Mouse (Mus musculus): ENCODE measurements around the gene Nrp1. TPM values are rescaled to one million over a fixed set of nuclear protein-coding genes. Genes with fewer than 3 reads are reported as not detected.

Nrp1 gene
- total and polyA plus RNA-seq, 3 experiments: 7.3 to 14.7 (median 11.9) TPM

DNA sequence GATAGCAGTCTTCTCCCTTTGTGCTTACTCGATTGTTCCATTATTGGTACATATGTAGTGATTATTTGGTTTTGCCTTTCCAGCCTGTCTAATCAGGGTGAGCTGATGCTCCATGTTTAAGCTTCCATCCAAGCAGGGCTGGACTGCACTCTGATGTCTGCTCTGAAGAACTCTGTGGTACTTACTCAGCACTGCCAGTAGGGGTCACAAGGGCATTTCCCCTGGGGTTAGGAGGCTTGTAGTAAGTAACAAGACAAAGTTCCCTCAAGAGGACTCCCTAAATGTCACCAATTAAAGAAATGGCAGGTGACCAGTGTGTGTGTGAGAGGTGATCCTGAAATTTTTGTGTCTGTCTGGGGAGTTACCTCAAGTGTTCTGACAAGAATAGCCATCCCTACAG lies 161.0 kb downstream of the Nrp1 start:
- no peak for TF ChIP-seq GABPA (IDR thresholded peaks at IDR 0.05; ENCODE audit: insufficient replicate concordance, low read depth, low read length)
- peak; percentile 80 for TF ChIP-seq RAD21 (IDR thresholded peaks at IDR 0.05; ENCODE audit: low read depth, low read length)
- TF ChIP-seq TCF12 (IDR thresholded peaks at IDR 0.05; ENCODE audit: low read depth, low read length): no peak
- peak; percentile 45; the same call in 1 of the 2 replicates for TF ChIP-seq JUND (conservative IDR thresholded peaks at IDR 0.05; ENCODE audit: low read depth, low read length)
- TF ChIP-seq JUN (IDR thresholded peaks at IDR 0.05; ENCODE audit: insufficient read depth, low read depth, low read length): no peak
- TF ChIP-seq E2F4 (IDR thresholded peaks at IDR 0.05; ENCODE audit: insufficient replicate concordance, low read depth, low read length): no peak
- TF ChIP-seq SMC3 (IDR thresholded peaks at IDR 0.05; ENCODE audit: low read depth, low read length): peak; percentile 91
- TF ChIP-seq NELFE (IDR thresholded peaks at IDR 0.05; ENCODE audit: low read depth, low read length): peak; percentile 33; the same call in 1 of the 2 replicates
- TF ChIP-seq CTCF (conservative IDR thresholded peaks at IDR 0.05 in 1 of 2, IDR thresholded peaks at IDR 0.05 in 1 of 2; ENCODE audit: low read depth in 2 of 2, low read length in 2 of 2): peak; percentile 77 to 93
- TF ChIP-seq KAT2A (IDR thresholded peaks at IDR 0.05; ENCODE audit: insufficient replicate concordance, low read length): peak; percentile 68; the same call in 1 of the 2 replicates
- TF ChIP-seq HCFC1 (IDR thresholded peaks at IDR 0.05; ENCODE audit: low read depth, low read length): no peak
- TF ChIP-seq MEF2A (IDR thresholded peaks at IDR 0.05; ENCODE audit: borderline replicate concordance, low read depth, low read length): peak; percentile 25; the same call in 1 of the 2 replicates
- 0 out of 2 replicates have a peak, but pooled peaks have one; percentile 23 for TF ChIP-seq IRF4 (IDR thresholded peaks at IDR 0.05; ENCODE audit: low read depth, low read length)
- peak; percentile 71 for DNase-seq (ENCODE audit: extremely low read depth)
- in situ Hi-C loops (cut with MboI; ENCODE audit: low pct_ligation_motif_present, low pct_unique_long_range_greater_than_20kb, low sequenced_read_pairs): loop anchor here (10.0 to 25.0 kb wide), 2 partner anchors 135 to 1332 kb away; no protein-coding TSS in a partner anchor

GRCm38 (mm10) chr8:128523825-128524224 lies 165.4 kb downstream of the Nrp1 start:
- Histone ChIP-seq H3K9me3 (replicated peaks; ENCODE audit: low read length) (no peaks in the 10 kb centered on the region), H3K36me3 (replicated peaks in 1 of 2; ENCODE audit: control insufficient read depth in 1 of 2, insufficient read depth in 1 of 2, low read length in 1 of 2) (no peaks in the 10 kb centered on the region)
- in situ Hi-C loops (cut with MboI; ENCODE audit: low pct_ligation_motif_present, low pct_unique_long_range_greater_than_20kb, low sequenced_read_pairs): loop anchor here (25.0 kb wide), 1 partner anchor 1337 kb away; no protein-coding TSS in a partner anchor

More for the DNA sequence above, 161.0 kb downstream of the Nrp1 start:
- H3K27me3 ChIP-seq (replicated peaks): no peaks in the 10 kb centered on the region
- no peaks in the 10 kb centered on the region for H3K9me3 ChIP-seq (replicated peaks; ENCODE audit: low read length)
- H3K4me1 ChIP-seq (ENCODE audit: control insufficient read depth in 1 of 2, insufficient read depth in 2 of 2): peaks cover 12 to 46% of the 10 kb centered on the region in 2 experiments
- no peak overlapping the region for H3K9ac ChIP-seq (ENCODE audit: insufficient read depth, low read depth)
- H3K79me2 ChIP-seq (replicated peaks; ENCODE audit: control insufficient read depth, extremely low read depth, insufficient read depth, poor library complexity, severe bottlenecking): no peaks in the 10 kb centered on the region
- no peaks in the 10 kb centered on the region for H3K36me3 ChIP-seq (replicated peaks in 1 of 2; ENCODE audit: control insufficient read depth in 1 of 2, insufficient read depth in 1 of 2, low read length in 1 of 2)
- no peak overlapping the region for H3K4me2 ChIP-seq (ENCODE audit: insufficient read depth, low read depth, poor library complexity, severe bottlenecking)
- no peak overlapping the region for H3K4me3 ChIP-seq (replicated peaks in 1 of 3; ENCODE audit: low read depth in 2 of 3, low read length in 2 of 3, poor library complexity in 1 of 3)
- no peak overlapping the region for H3K27ac ChIP-seq (ENCODE audit: insufficient read depth, low read depth)
- dilution Hi-C loops (cut with MboI; ENCODE audit: extremely low pct_ligation_motif_present, extremely low pct_unique_long_range_greater_than_20kb, low sequenced_read_pairs): no loop called here

More at GRCm38 (mm10) chr8:128523825-128524224, 165.4 kb downstream of the Nrp1 start:
- no peak overlapping the region for H3K4me3 ChIP-seq (replicated peaks in 1 of 3; ENCODE audit: low read depth in 2 of 3, low read length in 2 of 3, poor library complexity in 1 of 3)
- DNase-seq (ENCODE audit: extremely low read depth): no peak
- peaks cover 0 to 19% of the 10 kb centered on the region in 2 experiments; a peak in 2 of 4 replicates for H3K4me1 ChIP-seq (ENCODE audit: control insufficient read depth in 1 of 2, insufficient read depth in 2 of 2)
- no peak overlapping the region for H3K9ac ChIP-seq (ENCODE audit: insufficient read depth, low read depth)
- no peaks in the 10 kb centered on the region for H3K27me3 ChIP-seq (replicated peaks)
- dilution Hi-C loops (cut with MboI; ENCODE audit: extremely low pct_ligation_motif_present, extremely low pct_unique_long_range_greater_than_20kb, low sequenced_read_pairs): no loop called here
- no peaks in the 10 kb centered on the region for H3K79me2 ChIP-seq (replicated peaks; ENCODE audit: control insufficient read depth, extremely low read depth, insufficient read depth, poor library complexity, severe bottlenecking)
- no peak overlapping the region for H3K27ac ChIP-seq (ENCODE audit: insufficient read depth, low read depth)
- TF ChIP-seq SMC3 (IDR thresholded peaks at IDR 0.05; ENCODE audit: low read depth, low read length) (peak; percentile 46), RAD21 (IDR thresholded peaks at IDR 0.05; ENCODE audit: low read depth, low read length) (peak; percentile 62), TBP (conservative IDR thresholded peaks at IDR 0.05; ENCODE audit: low read depth, low read length) (no peak), ZMIZ1 (IDR thresholded peaks at IDR 0.05; ENCODE audit: low read depth, low read length) (no peak), ETS1 (conservative IDR thresholded peaks at IDR 0.05; ENCODE audit: low read depth, low read length) (no peak), CTCF (conservative IDR thresholded peaks at IDR 0.05 in 1 of 2, IDR thresholded peaks at IDR 0.05 in 1 of 2; ENCODE audit: low read depth in 2 of 2, low read length in 2 of 2) (peak; percentile 24 to 64; a peak in 3 of 4 replicates)
- no peak overlapping the region for H3K4me2 ChIP-seq (ENCODE audit: insufficient read depth, low read depth, poor library complexity, severe bottlenecking)

Data from CH12.LX (cell line).